Mouse (Mus musculus) midbrain, postnatal 0 days (tissue): ENCODE measurements at regions not wholly inside any gene's neighbourhood (a gene's known extent, or its start where the extent isn't known, plus 50 kb on each side); places are given as distances from the start of the nearest gene placed in this dataset.

Source experiments
- ATAC-seq: fragments of 200-750 bp; cut with Nextera tagmentation; 2 replicates; pipeline ENCODE4 v1.8.0; 2017; ENCODE audit warnings: moderate number of reproducible peaks, mild to moderate bottlenecking, moderate TSS enrichment, moderate library complexity; ENCODE audit not compliant: low FRiP score
- DNase-seq: peaks from one replicate; pipeline ENCODE4 v3.0.0-alpha.2; 2015; ENCODE audit warnings: low spot score
- H3K27ac ChIP-seq: fragments of 300-500 bp; sonication (generic); 2 replicates; pipeline ENCODE4 v1.5.1; 2014; ENCODE audit warnings: low read depth, mild to moderate bottlenecking, low read length, mixed read lengths
- H3K27me3 ChIP-seq: fragments of 300-500 bp; sonication (generic); 2 replicates; pipeline ENCODE4 v1.6.1; 2014; ENCODE audit warnings: low read length, control low read depth, mixed read lengths; ENCODE audit not compliant: insufficient read depth
- H3K36me3 ChIP-seq: fragments of 300-500 bp; sonication (generic); 2 replicates; pipeline ENCODE4 v1.6.1; 2014; ENCODE audit warnings: low read length, control low read depth, mixed read lengths; ENCODE audit not compliant: insufficient read depth
- H3K4me1 ChIP-seq: fragments of 300-500 bp; sonication (generic); 2 replicates; pipeline ENCODE4 v1.6.1; 2014; ENCODE audit warnings: mild to moderate bottlenecking, control low read depth, antibody characterized with exemption, low read length, mixed read lengths; ENCODE audit not compliant: insufficient read depth
- H3K4me2 ChIP-seq: fragments of 300-500 bp; sonication (generic); 2 replicates; pipeline ENCODE4 v1.6.1; 2014; ENCODE audit warnings: low read depth, mild to moderate bottlenecking, low read length, mixed read lengths; ENCODE audit not compliant: poor library complexity, severe bottlenecking
- H3K4me3 ChIP-seq: fragments of 300-500 bp; sonication (generic); 2 replicates; pipeline ENCODE4 v1.5.1; 2014; ENCODE audit warnings: low read depth, mild to moderate bottlenecking, low read length, moderate library complexity
- H3K9ac ChIP-seq: fragments of 300-500 bp; sonication (generic); replicated peaks from 2 replicates; pipeline ENCODE4 v1.6.1; 2014; ENCODE audit warnings: mild to moderate bottlenecking, low read length, moderate library complexity, mixed read lengths; ENCODE audit not compliant: poor library complexity, severe bottlenecking
- H3K9me3 ChIP-seq: fragments of 300-500 bp; sonication (generic); 2 replicates; pipeline ENCODE4 v1.6.1; 2016; ENCODE audit warnings: low read length, control low read depth
- CTCF ChIP-seq: IDR thresholded peaks from 2 replicates; pipeline ENCODE4 v1.5.1; 2016; ENCODE audit warnings: antibody characterized with exemption, mild to moderate bottlenecking
- WGBS: fragments of 180-500 bp; shearing (Covaris S2); extraction: QIAGEN DNeasy Blood & Tissue Kit; methylation state at CpG from one replicate; pipeline ENCODE4 v1.1.7; 2014; 5-methylcytosine and 5-hydroxymethylcytosine counted together

DNA sequence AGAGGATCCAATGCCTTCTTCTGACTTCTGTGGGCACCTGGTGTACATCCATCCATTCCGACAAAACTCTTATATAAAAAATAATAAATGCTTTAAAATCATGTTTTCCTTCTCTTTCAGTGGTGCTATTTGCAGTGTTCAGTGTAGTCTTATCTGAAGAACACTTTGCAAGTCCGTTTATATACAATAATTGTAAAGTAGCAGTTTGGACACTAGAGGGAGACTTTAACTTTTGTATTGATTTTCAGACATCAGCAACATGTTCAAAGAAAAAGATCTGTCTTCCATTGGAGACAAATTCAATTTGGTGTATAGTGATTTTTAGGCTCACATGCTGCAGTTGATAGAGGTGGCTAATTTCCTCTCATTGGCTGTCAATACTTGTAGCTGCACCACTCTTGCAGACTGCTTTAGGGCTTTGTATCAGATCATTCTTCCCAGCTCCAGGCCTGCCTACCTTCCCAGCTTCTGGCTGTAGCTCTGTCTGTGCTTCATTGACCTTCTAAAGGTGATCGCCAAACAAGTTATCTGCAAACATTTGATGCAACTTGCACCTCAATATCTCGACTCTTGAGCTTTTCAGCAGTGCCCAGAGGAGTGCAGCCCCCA, 74.8 kb upstream of the Sult1c1 start:
- H3K27ac ChIP-seq: no peak overlapping the region
- no peak overlapping the region for H3K9ac ChIP-seq
- ATAC-seq (no peak), DNase-seq (peak; percentile 85)
- no peaks in the 10 kb centered on the region for H3K36me3 ChIP-seq
- H3K9me3 ChIP-seq: no peaks in the 10 kb centered on the region
- no peaks in the 10 kb centered on the region for H3K4me1 ChIP-seq
- no peaks in the 10 kb centered on the region for H3K27me3 ChIP-seq
- H3K4me3 ChIP-seq: no peak overlapping the region
- 28% methylated on average over 4 of the region's 4 CpGs for WGBS
- peak; percentile 77 for TF ChIP-seq CTCF
- no peak overlapping the region for H3K4me2 ChIP-seq

GRCm38 (mm10) chr17:54061280-54061679, 70.8 kb upstream of the Sult1c1 start:
- H3K4me2 ChIP-seq: no peak overlapping the region
- H3K27ac ChIP-seq: no peak overlapping the region
- ATAC-seq (no peak), DNase-seq (peak; percentile 56)
- peak; percentile 77 for TF ChIP-seq CTCF
- no peak overlapping the region for H3K9ac ChIP-seq
- H3K4me3 ChIP-seq: no peak overlapping the region
- H3K36me3 ChIP-seq: no peaks in the 10 kb centered on the region
- no peaks in the 10 kb centered on the region for H3K9me3 ChIP-seq
- H3K4me1 ChIP-seq: no peaks in the 10 kb centered on the region
- no peaks in the 10 kb centered on the region for H3K27me3 ChIP-seq
- 41% methylated on average over 7 of the region's 7 CpGs for WGBS
